Mouse (Mus musculus) liver, adult 2 months (tissue): ENCODE data around the gene Slc4a10. TPM values are rescaled to one million over a fixed set of nuclear protein-coding genes. Genes with fewer than 3 reads are reported as not detected.

Source experiments
- DNase-seq: peaks from one replicate; pipeline ENCODE4 v3.0.0-alpha.2; 2011; ENCODE audit warnings: low read depth, low spot score; ENCODE audit errors: extremely low read depth
- H3K27ac ChIP-seq: fragments of 200-500 bp; replicated peaks from 2 replicates; pipeline ENCODE4 v1.5.1; 2012; ENCODE audit warnings: low read depth, mild to moderate bottlenecking, control low read depth, inconsistent platforms, low read length; ENCODE audit not compliant: insufficient read depth
- H3K27me3 ChIP-seq: fragments of 200-500 bp; 2 replicates; pipeline ENCODE4 v1.6.1; 2012; ENCODE audit warnings: mild to moderate bottlenecking, moderate library complexity, low read length, inconsistent platforms; ENCODE audit not compliant: control insufficient read depth, insufficient read depth
- H3K36me3 ChIP-seq: fragments of 200-500 bp; 2 replicates; pipeline ENCODE4 v1.6.1; 2012; ENCODE audit warnings: low read length, inconsistent platforms; ENCODE audit not compliant: control insufficient read depth, insufficient read depth
- H3K4me1 ChIP-seq: fragments of 200-500 bp; 2 replicates; pipeline ENCODE4 v1.6.1; 2011; ENCODE audit warnings: low read length; ENCODE audit not compliant: control insufficient read depth, insufficient read depth
- H3K4me3 ChIP-seq: fragments of 200-500 bp; 2 replicates; pipeline ENCODE4 v1.5.1; 2011; ENCODE audit warnings: low read depth, mild to moderate bottlenecking, control low read depth, low read length, moderate library complexity; ENCODE audit not compliant: insufficient read depth
- H3K79me2 ChIP-seq: fragments of 200-500 bp; 2 replicates; pipeline ENCODE4 v1.6.1; 2012; ENCODE audit warnings: inconsistent platforms, mild to moderate bottlenecking, low read length, moderate library complexity; ENCODE audit not compliant: control insufficient read depth, insufficient read depth
- H3K9ac ChIP-seq: fragments of 200-500 bp; 2 replicates; pipeline ENCODE4 v1.6.1; 2012; ENCODE audit warnings: low read depth, mild to moderate bottlenecking, control low read depth, inconsistent platforms, low read length
- CTCF ChIP-seq: fragments of 200-500 bp; IDR thresholded peaks from 2 replicates; pipeline ENCODE4 v1.5.1; 2011; ENCODE audit warnings: low read depth, low read length, control low read depth
- POLR2A ChIP-seq: fragments of 200-500 bp; IDR thresholded peaks from 2 replicates; pipeline ENCODE4 v1.6.1; 2011; ENCODE audit warnings: low read length, control low read depth; ENCODE audit not compliant: insufficient read depth; ENCODE audit errors: extremely low read depth
- WGBS: fragments of 180-500 bp; shearing (Covaris S2); methylation state at CpG from one replicate; pipeline ENCODE4 v1.1.7; 2018; 5-methylcytosine and 5-hydroxymethylcytosine counted together
- polyA plus RNA-seq: library from polyadenylated mRNA; depleted of rRNA; stranded (reverse); fragments of >200 nt; gene quantifications from 2 replicates; pipeline ENCODE4 v1.2.3, GENCODE M21; 2012
- total RNA-seq: library from RNA; depleted of rRNA; stranded (reverse); fragments of >200 nt; gene quantifications from 2 replicates; pipeline ENCODE4 v1.2.3, GENCODE M21; 2014

Slc4a10 gene
- total and polyA plus RNA-seq, 2 experiments: not detected

DNA sequence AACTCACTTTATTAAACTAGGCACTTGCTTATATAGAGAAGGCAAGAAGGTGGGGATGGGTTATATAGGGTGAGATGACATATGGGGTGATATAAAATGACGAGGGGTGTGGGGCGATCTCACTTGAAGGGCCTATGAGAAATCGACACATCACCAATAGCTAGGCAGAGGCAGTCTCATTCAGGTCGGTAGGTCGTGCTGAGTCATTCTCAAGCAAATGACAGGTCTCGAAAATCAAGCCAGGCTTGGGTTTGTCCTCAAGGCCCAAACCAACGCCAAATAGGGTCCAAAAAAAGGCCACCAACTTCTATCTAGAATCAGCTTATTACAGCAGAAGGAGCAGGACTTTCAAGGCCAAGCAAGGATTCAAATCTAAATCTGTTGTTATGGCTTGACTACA, 233.5 kb downstream of the Slc4a10 start:
- H3K4me3 ChIP-seq: no peak overlapping the region
- H3K36me3 ChIP-seq: no peaks in the 10 kb centered on the region
- WGBS: 84% methylated on average over 7 of the region's 7 CpGs
- no peak overlapping the region for H3K9ac ChIP-seq
- H3K27ac ChIP-seq: no peak overlapping the region
- H3K27me3 ChIP-seq: no peaks in the 10 kb centered on the region
- no peaks in the 10 kb centered on the region for H3K4me1 ChIP-seq
- TF ChIP-seq POLR2A: no peak
- no peak for TF ChIP-seq CTCF
- no peak for DNase-seq
- H3K79me2 ChIP-seq: no peaks in the 10 kb centered on the region

DNA sequence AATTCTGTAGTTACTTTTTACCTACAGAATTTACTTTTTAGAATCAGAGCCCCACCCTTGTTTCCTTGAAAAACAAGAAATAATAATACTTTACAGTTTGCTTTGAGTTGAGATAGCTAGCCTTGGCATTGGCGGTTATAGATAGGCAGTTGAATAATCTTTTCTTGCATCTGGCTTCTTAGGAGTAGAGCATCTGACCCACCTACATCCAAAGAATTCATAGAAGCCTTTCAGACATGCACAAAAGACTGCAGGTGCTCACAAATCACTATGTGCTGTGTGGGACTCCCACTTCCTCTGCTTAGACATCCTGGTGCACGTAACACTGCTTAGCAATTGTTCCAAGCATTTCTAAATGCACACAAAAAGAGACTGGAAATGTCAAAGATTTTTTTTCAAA, 238.8 kb downstream of the Slc4a10 start:
- Histone ChIP-seq H3K36me3 (no peaks in the 10 kb centered on the region), H3K27ac (no peak overlapping the region), H3K27me3 (no peaks in the 10 kb centered on the region), H3K4me3 (no peak overlapping the region), H3K4me1 (no peaks in the 10 kb centered on the region), H3K79me2 (no peaks in the 10 kb centered on the region), H3K9ac (no peak overlapping the region)
- TF ChIP-seq POLR2A: no peak
- 94% methylated on average over 2 of the region's 2 CpGs for WGBS
- DNase-seq: no peak

- WGBS: 2% methylated on average over 2 of the region's 2 CpGs
Measured at GRCm38 (mm10) chr2:62285847-62286246, 239.6 kb downstream of the Slc4a10 start.

GRCm38 (mm10) chr2:62287532-62287931, 241.3 kb downstream of the Slc4a10 start:
- H3K4me1 ChIP-seq: no peaks in the 10 kb centered on the region
- 35% methylated on average over 4 of the region's 4 CpGs for whole genome bisulfite sequencing
- H3K79me2 ChIP-seq: no peaks in the 10 kb centered on the region
- H3K4me3 ChIP-seq: no peak overlapping the region
- H3K9ac ChIP-seq: no peak overlapping the region
- TF ChIP-seq CTCF: no peak
- no peaks in the 10 kb centered on the region for H3K36me3 ChIP-seq
- no peaks in the 10 kb centered on the region for H3K27me3 ChIP-seq
- no peak overlapping the region for H3K27ac ChIP-seq
- no peak for DNase-seq

More at GRCm38 (mm10) chr2:62285847-62286246, 239.6 kb downstream of the Slc4a10 start:
- H3K4me3 ChIP-seq: no peak overlapping the region
- H3K27me3 ChIP-seq: no peaks in the 10 kb centered on the region
- no peaks in the 10 kb centered on the region for H3K4me1 ChIP-seq
- no peak for DNase-seq
- TF ChIP-seq POLR2A (no peak), CTCF (no peak)
- no peak overlapping the region for H3K27ac ChIP-seq
- no peaks in the 10 kb centered on the region for H3K79me2 ChIP-seq
- no peaks in the 10 kb centered on the region for H3K36me3 ChIP-seq
- H3K9ac ChIP-seq: no peak overlapping the region

GRCm38 (mm10) chr2:62293846-62294245, 247.6 kb downstream of the Slc4a10 start:
- H3K9ac ChIP-seq: no peak overlapping the region
- DNase-seq: no peak
- H3K27ac ChIP-seq: no peak overlapping the region
- no peaks in the 10 kb centered on the region for H3K79me2 ChIP-seq
- H3K4me1 ChIP-seq: no peaks in the 10 kb centered on the region
- H3K27me3 ChIP-seq: no peaks in the 10 kb centered on the region
- H3K4me3 ChIP-seq: no peak overlapping the region
- WGBS: 70% methylated on average over 2 of the region's 2 CpGs
- no peak for TF ChIP-seq CTCF
- no peak for TF ChIP-seq POLR2A
- H3K36me3 ChIP-seq: no peaks in the 10 kb centered on the region

DNA sequence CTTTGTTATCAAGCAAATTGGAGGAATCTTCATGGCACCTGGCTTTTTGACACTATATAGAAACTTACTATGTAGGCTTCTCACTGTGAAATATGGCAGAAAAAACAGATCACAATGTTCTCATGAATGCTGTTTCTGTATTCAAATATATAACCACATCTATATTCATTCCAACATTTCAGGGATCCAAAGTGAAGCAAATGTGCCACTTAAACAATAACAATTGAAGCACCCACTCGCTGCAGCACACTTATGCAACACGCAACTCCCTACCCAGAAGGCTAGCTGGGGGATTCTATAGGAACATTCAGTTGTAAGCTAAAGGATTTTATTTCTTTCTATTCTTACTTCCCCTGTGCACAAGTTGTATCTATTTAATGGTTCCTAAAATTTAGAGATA, 255.5 kb downstream of the Slc4a10 start:
- Histone ChIP-seq H3K27me3 (no peaks in the 10 kb centered on the region), H3K79me2 (no peaks in the 10 kb centered on the region), H3K9ac (no peak overlapping the region), H3K4me3 (no peak overlapping the region), H3K27ac (no peak overlapping the region), H3K36me3 (no peaks in the 10 kb centered on the region), H3K4me1 (no peaks in the 10 kb centered on the region)
- TF ChIP-seq POLR2A (no peak), CTCF (no peak)
- DNase-seq: no peak
- WGBS: 98% methylated on average over 2 of the region's 2 CpGs
